Mouse (Mus musculus) left cerebral cortex, adult 6 months (tissue): ENCODE results near the gene Ankrd61. TPM values are rescaled to one million over a fixed set of nuclear protein-coding genes. Genes with fewer than 3 reads are reported as not detected.

Experiments
- long read RNA-seq, 2 experiments: library from polyadenylated mRNA; unstranded; transcript quantifications; one replicate each; pipeline ENCODE4 v2.0.0; 2019 to 2020
- polyA plus RNA-seq: library from polyadenylated mRNA; unstranded; fragments of <200 nt; fragmentation: Nextera tagmentation; gene quantifications from 2 replicates; pipeline ENCODE4 v1.2.3, GENCODE M21; 2021

Gene Ankrd61
- 0.09 TPM in 1 of 2 replicates, not detected in the other for polyA plus RNA-seq
- long read RNA-seq, experiment 1, partial matches to known transcripts = 0 of 1 reads
- long read RNA-seq, experiment 1, other reads (novel, unspliced or antisense) = 1 of 1 reads
- long read RNA-seq, experiment 2 = 0 reads

GRCm38 (mm10) chr5:143897635-143898330, at the start of gene Ankrd61:
Ankrd61 (minus strand) TSS chr5:143897685.

DNA sequence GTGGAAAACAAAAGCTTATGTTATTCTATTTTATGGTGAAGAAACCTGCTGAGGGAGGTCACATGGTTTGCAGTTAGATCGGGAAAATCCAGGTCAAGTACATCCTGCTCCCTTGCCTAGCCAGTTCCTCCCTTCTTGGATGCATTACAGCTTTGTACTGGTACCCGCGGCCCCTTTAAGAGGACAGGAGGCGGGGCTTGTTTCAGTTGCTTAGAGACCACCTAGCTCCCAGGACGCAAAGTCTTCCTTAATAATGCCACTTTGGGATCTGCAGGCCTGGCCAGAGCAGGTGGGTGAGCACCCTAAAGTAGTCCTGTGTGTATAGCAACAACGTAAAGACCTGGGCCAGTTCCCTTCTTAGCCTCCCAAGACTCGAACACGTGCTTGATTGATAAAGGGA, 35.3 kb upstream of the Ankrd61 start, which contains the start of gene Rsph10b:
Gene Rsph10b, plus strand, starts transcription at position 205 of the 400 bp plus-strand sequence.

DNA sequence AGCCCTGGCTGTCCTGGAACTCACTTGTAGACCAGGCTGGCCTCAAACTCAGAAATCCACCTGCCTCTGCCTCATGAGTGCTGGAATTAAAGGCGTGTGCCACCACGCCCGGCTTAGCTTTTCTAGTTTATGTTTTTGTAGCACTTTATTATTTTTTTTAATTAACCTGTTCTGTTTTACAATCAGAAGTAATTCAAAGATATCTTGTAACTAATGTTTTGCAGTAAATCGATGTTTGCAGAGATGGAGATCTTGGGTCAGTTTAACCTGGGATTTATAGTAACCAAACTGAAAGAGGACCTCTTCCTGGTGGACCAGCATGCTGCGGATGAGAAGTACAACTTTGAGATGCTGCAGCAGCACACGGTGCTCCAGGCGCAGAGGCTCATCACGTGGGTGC, 30.4 kb upstream of the Ankrd61 start, which contains the start of gene Gm42421:
Gene Gm42421, plus strand, starts transcription at position 301 of the 400 bp plus-strand sequence.

DNA sequence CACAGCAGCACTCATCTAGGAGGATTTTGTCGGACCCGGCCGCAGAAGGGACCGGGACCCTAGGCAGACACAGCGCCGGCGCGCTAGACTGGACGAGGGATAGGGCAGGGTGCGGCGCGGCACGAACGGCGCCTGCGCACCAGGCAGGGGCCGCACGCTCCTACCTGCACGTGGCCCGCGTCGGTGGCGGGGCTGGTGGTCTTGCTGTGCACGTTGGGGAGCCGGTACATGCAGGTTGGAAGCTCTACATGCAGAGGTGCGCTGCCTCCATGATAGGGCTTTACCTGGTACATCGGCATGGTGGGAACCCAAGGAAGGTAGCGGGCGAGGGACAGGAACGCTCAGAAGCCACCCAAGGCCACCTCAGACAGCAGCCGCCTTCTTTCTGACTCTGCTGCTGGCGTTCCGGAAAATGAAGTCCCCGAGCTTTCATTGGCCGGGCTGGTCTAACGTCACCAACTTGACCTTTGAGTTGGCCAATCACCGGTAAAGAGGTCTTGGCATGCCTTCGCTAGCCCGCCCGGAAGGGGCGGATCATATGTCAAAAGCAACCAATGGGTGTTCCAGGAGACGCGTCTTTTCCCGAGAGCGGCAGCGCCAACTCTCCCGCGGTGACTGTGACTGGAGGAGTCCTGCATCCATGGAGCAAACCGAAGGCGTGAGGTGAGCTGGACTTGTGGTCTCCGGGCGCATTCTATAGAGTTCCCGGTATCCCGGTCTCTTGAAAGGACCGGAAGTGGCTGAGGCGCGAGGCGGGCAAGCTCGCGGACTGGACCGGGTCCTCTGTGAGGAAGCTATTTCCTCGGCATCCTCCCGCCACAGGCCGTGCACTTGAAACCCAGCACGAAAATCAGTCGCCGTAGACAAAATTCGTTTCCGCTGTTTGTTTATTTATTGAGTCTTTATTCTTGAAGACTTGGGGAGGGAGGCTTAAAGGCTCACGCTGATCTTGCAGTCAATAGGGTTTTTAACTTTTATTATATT, 12.2 kb upstream of the Ankrd61 start, which contains the start of the genes Aimp2 and Pms2:
Gene Aimp2, minus strand, starts transcription at position 431 of the 984 bp plus-strand sequence.
Gene Pms2, plus strand, starts transcription at position 548 of the 984 bp plus-strand sequence.

Other genes starting within 250 kb of the Ankrd61 start
- gene Usp42, start 165.4 kb downstream of the Ankrd61 start, polyA plus RNA-seq = 6.4 and 12.1 TPM in 2 replicates
- 22.7 and 29.4 TPM in 2 replicates for gene Eif2ak1, start 79.9 kb downstream of the Ankrd61 start, polyA plus RNA-seq
- 40.5 and 44.0 TPM in 2 replicates for gene Aimp2, start 12.2 kb upstream of the Ankrd61 start, polyA plus RNA-seq
- gene Pms2, start 12.3 kb upstream of the Ankrd61 start, polyA plus RNA-seq = 6.6 and 10.7 TPM in 2 replicates
- not detected in 2 replicates for gene Gm42421, start 30.5 kb upstream of the Ankrd61 start, polyA plus RNA-seq
- gene Rsph10b, start 35.4 kb upstream of the Ankrd61 start, polyA plus RNA-seq = 1.3 and 2.0 TPM in 2 replicates
- gene Ccz1, start 117.2 kb upstream of the Ankrd61 start, polyA plus RNA-seq = 17.6 and 41.1 TPM in 2 replicates
- gene Ocm, start 129.0 kb upstream of the Ankrd61 start, polyA plus RNA-seq = 1.1 and 3.2 TPM in 2 replicates
- gene Lmtk2, start 202.8 kb upstream of the Ankrd61 start, polyA plus RNA-seq = 11.6 and 15.5 TPM in 2 replicates